Mouse (Mus musculus) T-helper 2 cell (primary cell): ENCODE data around the gene Guk1.

Experiments used
- in situ Hi-C: fragments of 300-600 bp; cut with MboI, MseI; formaldehyde crosslinking; loops from one replicate; pipeline ENCODE4 v1.15.1; 2025; ENCODE audit warnings: high pct_unique_total_duplicates

Gene Guk1

GRCm38 (mm10) chr11:59211561-59211960 is 19.5 kb upstream of the Guk1 start:
- in situ Hi-C loops = loop anchor here (10.0 kb wide), 1 partner anchor 1003 kb away; no protein-coding TSS in a partner anchor

- in situ Hi-C loops = loop anchor here (10.0 kb wide), 1 partner anchor 1005 kb away; no protein-coding TSS in a partner anchor
Measured at GRCm38 (mm10) chr11:59210020-59210419, 18.0 kb upstream of the Guk1 start.

GRCm38 (mm10) chr11:59209580-59209979 is 17.6 kb upstream of the Guk1 start:
- in situ Hi-C loops = no loop called here

- in situ Hi-C loops = no loop called here
Measured at GRCm38 (mm10) chr11:59209003-59209441, 17.0 kb upstream of the Guk1 start.

GRCm38 (mm10) chr11:59208153-59208831 is 16.3 kb upstream of the Guk1 start, which contains the start of gene 2310033P09Rik:
Gene 2310033P09Rik (plus strand): TSS chr11:59208321.
- in situ Hi-C loops = no loop called here

GRCm38 (mm10) chr11:59202081-59202995 is 10.3 kb upstream of the Guk1 start, which contains the start of gene Mrpl55:
Gene Mrpl55 (plus strand): TSS chr11:59202486.
- in situ Hi-C loops = no loop called here

GRCm38 (mm10) chr11:59201216-59202002 is 9.4 kb upstream of the Guk1 start:
- in situ Hi-C loops = no loop called here

- in situ Hi-C loops = no loop called here
Measured at GRCm38 (mm10) chr11:59196230-59196629, 4.2 kb upstream of the Guk1 start.

GRCm38 (mm10) chr11:59191231-59192058 is 567 bp downstream of the Guk1 start:
- in situ Hi-C loops = no loop called here

- in situ Hi-C loops = no loop called here
Measured at GRCm38 (mm10) chr11:59187706-59188105, 4.3 kb downstream of the Guk1 start.

GRCm38 (mm10) chr11:59185490-59185889 is 6.5 kb downstream of the Guk1 start:
- in situ Hi-C loops = no loop called here

GRCm38 (mm10) chr11:59183821-59184220 is 8.2 kb downstream of the Guk1 start:
- in situ Hi-C loops = no loop called here

- in situ Hi-C loops = no loop called here
Measured at GRCm38 (mm10) chr11:59182864-59183331, 9.1 kb downstream of the Guk1 start, which contains the start of gene Gjc2. Gene Gjc2 (minus strand): TSS chr11:59183213.

GRCm38 (mm10) chr11:59176921-59177320 is 15.1 kb downstream of the Guk1 start:
- in situ Hi-C loops = no loop called here

- in situ Hi-C loops = no loop called here
Measured at GRCm38 (mm10) chr11:59176475-59176874, 15.5 kb downstream of the Guk1 start.

GRCm38 (mm10) chr11:59174189-59174838 is 17.7 kb downstream of the Guk1 start:
- in situ Hi-C loops = no loop called here

GRCm38 (mm10) chr11:59170549-59170948 is 21.5 kb downstream of the Guk1 start:
- in situ Hi-C loops = no loop called here

- in situ Hi-C loops = no loop called here
Measured at GRCm38 (mm10) chr11:59169807-59170206, 22.2 kb downstream of the Guk1 start.

GRCm38 (mm10) chr11:59165616-59166241 is 26.3 kb downstream of the Guk1 start:
- in situ Hi-C loops = no loop called here
